Mouse (Mus musculus): ENCODE results near the gene Atl3. TPM values are rescaled to one million over a fixed set of nuclear protein-coding genes. Genes with fewer than 3 reads are reported as not detected.

Gene Atl3
- 9.2 and 10.3 TPM in 2 replicates for polyA plus RNA-seq (2015; fragmentation: Nextera tagmentation; extraction: Ambion mirVana)

DNA sequence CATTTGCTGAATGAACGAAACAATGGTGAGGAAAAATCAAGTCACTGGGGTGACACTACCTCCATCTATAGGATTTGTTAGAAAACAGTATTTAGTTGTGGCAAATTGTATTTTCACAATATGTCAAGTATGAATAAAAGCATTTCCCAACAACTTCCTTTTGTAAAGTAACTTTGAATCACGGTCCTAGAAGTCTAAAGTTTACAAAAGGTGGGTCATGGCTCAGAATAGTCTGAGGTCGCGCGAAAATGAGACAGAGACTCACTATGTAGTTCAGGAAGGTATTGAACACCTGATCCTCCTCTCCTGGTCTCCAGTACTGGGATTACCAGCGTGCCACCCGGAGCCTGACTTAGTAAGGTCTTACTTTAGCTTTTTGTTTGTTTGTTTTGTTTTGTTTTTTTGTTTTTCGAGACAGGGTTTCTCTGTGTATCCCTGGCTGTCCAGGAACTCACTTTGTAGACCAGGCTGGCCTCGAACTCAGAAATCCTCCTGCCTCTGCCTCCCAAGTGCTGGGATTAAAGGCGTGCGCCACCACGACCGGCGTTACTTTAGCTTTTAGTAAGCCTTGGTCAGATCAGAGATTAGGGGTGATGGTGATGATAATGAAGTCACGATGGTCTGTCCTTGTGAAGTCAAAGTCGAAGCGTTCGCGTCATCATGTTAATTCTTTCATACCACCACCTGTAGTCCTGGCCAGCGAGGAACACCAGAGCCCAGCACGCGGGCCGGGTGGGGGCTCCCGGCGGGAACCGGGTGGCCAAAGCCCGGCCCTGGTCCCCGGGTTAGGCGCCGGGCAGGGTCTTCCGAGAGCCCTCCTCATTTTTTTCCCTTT is at the start of gene Atl3:
Gene Atl3, plus strand, starts transcription at position 689 of the 835 bp plus-strand sequence.
- H3K36me3 ChIP-seq (ENCODE audit: control insufficient read depth, insufficient read depth), result no peaks in the 10 kb centered on the region
- no peak for ATAC-seq (replicated peaks; ENCODE audit: extremely low read depth, insufficient read depth, low FRiP score)
- no peaks in the 10 kb centered on the region for H3K27me3 ChIP-seq (ENCODE audit: control insufficient read depth, insufficient read depth, low read length)
- H3K9me3 ChIP-seq (replicated peaks; ENCODE audit: control insufficient read depth, low read length), result no peaks in the 10 kb centered on the region
- peaks cover 6% of the 10 kb centered on the region for H3K4me1 ChIP-seq (ENCODE audit: control insufficient read depth, insufficient read depth, low read length)
- peak within 1 kb of the TSS; percentile 90 for H3K4me2 ChIP-seq (ENCODE audit: low read depth, low read length)
- H3K9ac ChIP-seq (ENCODE audit: low read length), result peak within 1 kb of the TSS; percentile 97
- H3K27ac ChIP-seq (ENCODE audit: low read length), result peak within 1 kb of the TSS; percentile 100
- 27% methylated on average over 31 of the region's 31 CpGs for WGBS
- peak within 1 kb of the TSS; percentile 88 for H3K4me3 ChIP-seq (ENCODE audit: low read length)

DNA sequence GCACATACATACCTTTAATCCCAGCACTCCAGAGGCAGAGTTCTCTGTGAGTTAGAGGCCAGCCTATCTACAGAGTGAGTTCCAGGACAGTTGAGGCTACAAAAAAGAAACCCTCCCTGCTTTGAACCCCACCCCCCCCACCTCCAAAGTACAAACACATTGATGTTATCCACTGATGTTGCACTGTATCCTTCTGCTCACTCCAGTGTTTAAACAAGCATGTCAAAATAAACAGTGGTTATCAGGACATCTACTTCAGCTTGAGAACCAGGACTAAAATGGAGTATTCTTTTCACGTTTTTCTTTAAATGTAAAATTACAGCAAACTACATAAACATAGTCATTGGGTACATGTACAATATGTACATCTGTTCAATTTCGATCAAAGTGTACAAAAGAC is 48.7 kb upstream of the Atl3 start:
- WGBS, result 80% methylated on average over 2 of the region's 2 CpGs
- no peaks in the 10 kb centered on the region; the same call in 1 of the 2 replicates for H3K36me3 ChIP-seq (ENCODE audit: control insufficient read depth, insufficient read depth)
- no peaks in the 10 kb centered on the region for H3K27me3 ChIP-seq (ENCODE audit: control insufficient read depth, insufficient read depth, low read length)
- ATAC-seq (replicated peaks; ENCODE audit: extremely low read depth, insufficient read depth, low FRiP score), result no peak
- peaks cover 2% of the 10 kb centered on the region; the same call in 1 of the 2 replicates for H3K4me1 ChIP-seq (ENCODE audit: control insufficient read depth, insufficient read depth, low read length)
- no peak overlapping the region for H3K4me2 ChIP-seq (ENCODE audit: low read depth, low read length)
- H3K27ac ChIP-seq (ENCODE audit: low read length), result no peak overlapping the region
- no peaks in the 10 kb centered on the region for H3K9me3 ChIP-seq (replicated peaks; ENCODE audit: control insufficient read depth, low read length)
- H3K4me3 ChIP-seq (ENCODE audit: low read length), result no peak overlapping the region
- H3K9ac ChIP-seq (ENCODE audit: low read length), result no peak overlapping the region

- Histone ChIP-seq H3K9me3 (replicated peaks; ENCODE audit: control insufficient read depth, low read length) (no peaks in the 10 kb centered on the region), H3K9ac (ENCODE audit: low read length) (no peak overlapping the region), H3K36me3 (ENCODE audit: control insufficient read depth, insufficient read depth) (peaks cover under 1% of the 10 kb centered on the region; the same call in 1 of the 2 replicates), H3K4me3 (ENCODE audit: low read length) (no peak overlapping the region), H3K27me3 (ENCODE audit: control insufficient read depth, insufficient read depth, low read length) (no peaks in the 10 kb centered on the region), H3K4me1 (ENCODE audit: control insufficient read depth, insufficient read depth, low read length) (peaks cover 2% of the 10 kb centered on the region; the same call in 1 of the 2 replicates), H3K4me2 (ENCODE audit: low read depth, low read length) (no peak overlapping the region), H3K27ac (ENCODE audit: low read length) (no peak overlapping the region)
- 81% methylated on average over 1 of the region's 1 CpGs for WGBS
- no peak for ATAC-seq (replicated peaks; ENCODE audit: extremely low read depth, insufficient read depth, low FRiP score)
These were observed 48.2 kb upstream of the Atl3 start for GRCm38 (mm10) chr19:7445596-7445995.

- Histone ChIP-seq H3K36me3 (ENCODE audit: control insufficient read depth, insufficient read depth) (peaks cover 7% of the 10 kb centered on the region), H3K4me2 (ENCODE audit: low read depth, low read length) (no peak overlapping the region), H3K27me3 (ENCODE audit: control insufficient read depth, insufficient read depth, low read length) (no peaks in the 10 kb centered on the region), H3K9ac (ENCODE audit: low read length) (no peak overlapping the region), H3K9me3 (replicated peaks; ENCODE audit: control insufficient read depth, low read length) (no peaks in the 10 kb centered on the region), H3K4me3 (ENCODE audit: low read length) (no peak overlapping the region), H3K4me1 (ENCODE audit: control insufficient read depth, insufficient read depth, low read length) (no peaks in the 10 kb centered on the region), H3K27ac (ENCODE audit: low read length) (no peak overlapping the region)
- WGBS, result 61% methylated on average over 2 of the region's 2 CpGs
- ATAC-seq (replicated peaks; ENCODE audit: extremely low read depth, insufficient read depth, low FRiP score), result no peak
These were observed 37.0 kb upstream of the Atl3 start for GRCm38 (mm10) chr19:7456803-7457202.

- Histone ChIP-seq H3K27me3 (ENCODE audit: control insufficient read depth, insufficient read depth, low read length) (no peaks in the 10 kb centered on the region), H3K4me1 (ENCODE audit: control insufficient read depth, insufficient read depth, low read length) (no peaks in the 10 kb centered on the region), H3K9me3 (replicated peaks; ENCODE audit: control insufficient read depth, low read length) (no peaks in the 10 kb centered on the region), H3K9ac (ENCODE audit: low read length) (no peak overlapping the region), H3K36me3 (ENCODE audit: control insufficient read depth, insufficient read depth) (peaks cover 7% of the 10 kb centered on the region), H3K27ac (ENCODE audit: low read length) (no peak overlapping the region), H3K4me2 (ENCODE audit: low read depth, low read length) (no peak overlapping the region), H3K4me3 (ENCODE audit: low read length) (no peak overlapping the region)
- no peak for ATAC-seq (replicated peaks; ENCODE audit: extremely low read depth, insufficient read depth, low FRiP score)
These were observed 34.9 kb upstream of the Atl3 start for GRCm38 (mm10) chr19:7458901-7459300.

GRCm38 (mm10) chr19:7459370-7459769 is 34.5 kb upstream of the Atl3 start:
- H3K27ac ChIP-seq (ENCODE audit: low read length), result no peak overlapping the region
- no peak for ATAC-seq (replicated peaks; ENCODE audit: extremely low read depth, insufficient read depth, low FRiP score)
- no peak overlapping the region for H3K4me3 ChIP-seq (ENCODE audit: low read length)
- WGBS, result 94% methylated on average over 2 of the region's 2 CpGs
- H3K9ac ChIP-seq (ENCODE audit: low read length), result no peak overlapping the region
- no peak overlapping the region for H3K4me2 ChIP-seq (ENCODE audit: low read depth, low read length)
- peaks cover 7% of the 10 kb centered on the region for H3K36me3 ChIP-seq (ENCODE audit: control insufficient read depth, insufficient read depth)
- no peaks in the 10 kb centered on the region for H3K9me3 ChIP-seq (replicated peaks; ENCODE audit: control insufficient read depth, low read length)
- no peaks in the 10 kb centered on the region for H3K4me1 ChIP-seq (ENCODE audit: control insufficient read depth, insufficient read depth, low read length)
- H3K27me3 ChIP-seq (ENCODE audit: control insufficient read depth, insufficient read depth, low read length), result no peaks in the 10 kb centered on the region

GRCm38 (mm10) chr19:7467915-7468314 is 25.9 kb upstream of the Atl3 start:
- H3K9me3 ChIP-seq (replicated peaks; ENCODE audit: control insufficient read depth, low read length), result no peaks in the 10 kb centered on the region
- peaks cover 10% of the 10 kb centered on the region; the same call in 1 of the 2 replicates for H3K36me3 ChIP-seq (ENCODE audit: control insufficient read depth, insufficient read depth)
- ATAC-seq (replicated peaks; ENCODE audit: extremely low read depth, insufficient read depth, low FRiP score), result no peak
- no peak overlapping the region for H3K4me3 ChIP-seq (ENCODE audit: low read length)
- no peak overlapping the region for H3K9ac ChIP-seq (ENCODE audit: low read length)
- H3K4me1 ChIP-seq (ENCODE audit: control insufficient read depth, insufficient read depth, low read length), result peaks cover 4% of the 10 kb centered on the region
- H3K27me3 ChIP-seq (ENCODE audit: control insufficient read depth, insufficient read depth, low read length), result no peaks in the 10 kb centered on the region
- no peak overlapping the region for H3K27ac ChIP-seq (ENCODE audit: low read length)
- no peak overlapping the region for H3K4me2 ChIP-seq (ENCODE audit: low read depth, low read length)

DNA sequence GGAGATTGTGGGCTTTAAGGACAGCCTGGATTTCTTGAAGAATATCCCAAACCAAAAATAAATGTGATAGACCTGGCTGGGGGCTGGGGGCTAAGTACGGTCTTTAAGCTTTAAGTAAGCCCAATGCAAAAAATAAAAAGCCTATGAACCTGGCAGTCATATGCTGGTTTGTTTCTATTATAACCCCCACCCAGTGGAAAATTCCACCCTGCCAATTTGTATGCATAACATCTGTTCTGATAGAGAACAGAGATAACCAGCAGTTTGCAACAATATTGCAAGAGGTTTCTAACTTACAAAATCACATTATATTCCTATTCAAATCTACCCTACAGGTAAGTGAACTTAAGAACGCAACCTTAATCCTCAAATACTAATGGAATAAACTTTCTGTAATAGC is 23.2 kb upstream of the Atl3 start:
- Histone ChIP-seq H3K9ac (ENCODE audit: low read length) (no peak overlapping the region), H3K9me3 (replicated peaks; ENCODE audit: control insufficient read depth, low read length) (no peaks in the 10 kb centered on the region), H3K4me2 (ENCODE audit: low read depth, low read length) (no peak overlapping the region), H3K27me3 (ENCODE audit: control insufficient read depth, insufficient read depth, low read length) (no peaks in the 10 kb centered on the region), H3K36me3 (ENCODE audit: control insufficient read depth, insufficient read depth) (peaks cover 13% of the 10 kb centered on the region), H3K4me1 (ENCODE audit: control insufficient read depth, insufficient read depth, low read length) (peaks cover 4% of the 10 kb centered on the region), H3K4me3 (ENCODE audit: low read length) (no peak overlapping the region), H3K27ac (ENCODE audit: low read length) (no peak overlapping the region)
- ATAC-seq (replicated peaks; ENCODE audit: extremely low read depth, insufficient read depth, low FRiP score), result no peak
- 85% methylated on average over 2 of the region's 2 CpGs for whole genome bisulfite sequencing

DNA sequence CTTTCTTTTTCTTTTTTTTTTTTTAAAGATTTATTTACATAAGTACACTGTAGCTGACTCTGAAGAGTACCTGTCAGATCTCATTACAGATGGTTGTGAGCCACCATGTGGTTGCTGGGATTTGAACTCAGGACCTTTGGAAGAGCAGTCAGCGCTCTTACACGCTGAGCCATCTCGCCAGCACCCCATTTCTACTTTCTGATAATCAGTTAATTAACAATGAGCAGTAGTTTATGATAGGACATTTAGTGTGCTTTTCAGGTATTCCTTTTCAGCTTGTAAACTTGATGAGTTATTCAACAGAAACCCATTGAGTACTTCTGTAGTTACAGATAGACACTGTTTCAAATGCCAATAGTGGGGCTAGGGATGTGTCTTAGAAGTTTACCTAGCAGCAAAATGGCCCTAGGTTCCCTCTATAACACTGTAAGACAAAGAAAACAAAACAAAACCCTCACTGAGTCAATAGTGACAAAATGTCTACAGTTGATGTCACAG is 14.0 kb upstream of the Atl3 start:
- no peak overlapping the region for H3K4me3 ChIP-seq (ENCODE audit: low read length)
- WGBS, result over 99% methylated on average over 3 of the region's 3 CpGs
- H3K4me1 ChIP-seq (ENCODE audit: control insufficient read depth, insufficient read depth, low read length), result peaks cover 13% of the 10 kb centered on the region
- no peaks in the 10 kb centered on the region for H3K36me3 ChIP-seq (ENCODE audit: control insufficient read depth, insufficient read depth)
- no peaks in the 10 kb centered on the region for H3K27me3 ChIP-seq (ENCODE audit: control insufficient read depth, insufficient read depth, low read length)
- H3K4me2 ChIP-seq (ENCODE audit: low read depth, low read length), result no peak overlapping the region
- H3K9me3 ChIP-seq (replicated peaks; ENCODE audit: control insufficient read depth, low read length), result no peaks in the 10 kb centered on the region
- no peak overlapping the region for H3K9ac ChIP-seq (ENCODE audit: low read length)
- no peak overlapping the region for H3K27ac ChIP-seq (ENCODE audit: low read length)
- ATAC-seq (replicated peaks; ENCODE audit: extremely low read depth, insufficient read depth, low FRiP score), result no peak

Data from heart, embryonic 16.5 days (tissue).